Mouse (Mus musculus): ENCODE results near the gene Pdcd11.

The Pdcd11 gene

GRCm38 (mm10) chr19:47168223-47168622 is 77.7 kb downstream of the Pdcd11 start:
- DNase-seq (ENCODE audit: low read depth, low spot score), result peak; percentile 79

- peak; percentile 91 for DNase-seq (ENCODE audit: low read depth, low spot score)
Measured at GRCm38 (mm10) chr19:47168793-47169412, 78.3 kb downstream of the Pdcd11 start.

GRCm38 (mm10) chr19:47174515-47174914 is 83.9 kb downstream of the Pdcd11 start:
- DNase-seq (ENCODE audit: low read depth, low spot score), result peak; percentile 81

GRCm38 (mm10) chr19:47175472-47175871 is 84.9 kb downstream of the Pdcd11 start:
- no peak for DNase-seq (ENCODE audit: low read depth, low spot score)

- DNase-seq (ENCODE audit: low read depth, low spot score), result peak; percentile 40
Measured at GRCm38 (mm10) chr19:47176916-47177505, 86.4 kb downstream of the Pdcd11 start.

- DNase-seq (ENCODE audit: low read depth, low spot score), result peak; percentile 88
Measured at GRCm38 (mm10) chr19:47178001-47178400, 87.4 kb downstream of the Pdcd11 start.

GRCm38 (mm10) chr19:47178431-47179271 is 88.1 kb downstream of the Pdcd11 start, which contains the start of gene Neurl1a:
Gene Neurl1a (plus strand): TSS chr19:47178820.
- peak; percentile 81 for DNase-seq (ENCODE audit: low read depth, low spot score)

- peak; percentile 64 for DNase-seq (ENCODE audit: low read depth, low spot score)
Measured at GRCm38 (mm10) chr19:47179272-47179809, 88.8 kb downstream of the Pdcd11 start.

GRCm38 (mm10) chr19:47180011-47180410 is 89.4 kb downstream of the Pdcd11 start:
- DNase-seq (ENCODE audit: low read depth, low spot score), result peak; percentile 58

Measured in brain, adult 2 months (tissue).